Mouse (Mus musculus): ENCODE measurements around the gene Hfe2. TPM values are rescaled to one million over a fixed set of nuclear protein-coding genes. Genes with fewer than 3 reads are reported as not detected.

Gene Hfe2
- polyA plus RNA-seq, 1 experiment from 2014 or later: 1.3 TPM

DNA sequence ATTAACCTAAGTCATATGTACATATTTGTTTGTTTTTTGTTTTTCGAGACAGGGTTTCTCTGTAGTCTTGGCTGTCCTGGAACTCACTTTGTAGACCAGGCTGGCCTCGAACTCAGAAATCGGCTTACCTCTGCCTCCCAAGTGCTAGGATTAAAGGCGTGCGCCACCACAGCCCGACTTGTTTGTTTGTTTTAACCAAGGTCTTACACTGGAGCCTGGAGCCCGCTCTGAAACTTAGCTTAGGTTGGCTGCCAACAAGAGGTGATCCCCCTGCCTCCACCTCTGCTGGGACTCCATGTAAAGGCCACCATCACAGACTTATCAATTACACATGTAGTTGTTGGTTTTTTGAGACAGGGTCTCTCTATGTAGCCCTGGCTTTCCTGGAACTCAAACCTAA lies 23.9 kb downstream of the Hfe2 start:
- no peak for DNase-seq (ENCODE audit: low spot score, missing footprints)
- no peak for ATAC-seq (ENCODE audit: low FRiP score)
- Histone ChIP-seq H3K4me3 (ENCODE audit: low read depth, low read length) (no peak overlapping the region), H3K9ac (ENCODE audit: low read length) (no peak overlapping the region), H3K36me3 (ENCODE audit: control insufficient read depth, insufficient read depth, low read length) (no peaks in the 10 kb centered on the region), H3K4me1 (ENCODE audit: control insufficient read depth, insufficient read depth, low read length) (peaks cover 3% of the 10 kb centered on the region), H3K9me3 (ENCODE audit: control insufficient read depth, low read length) (no peaks in the 10 kb centered on the region), H3K4me2 (no peak overlapping the region), H3K27me3 (ENCODE audit: control insufficient read depth, insufficient read depth, low read length) (0 out of 2 replicates have a peak, but pooled peaks cover 3% of the 10 kb centered on the region), H3K27ac (ENCODE audit: low read depth, low read length) (no peak overlapping the region)
- 75% methylated on average over 7 of the region's 7 CpGs for WGBS

DNA sequence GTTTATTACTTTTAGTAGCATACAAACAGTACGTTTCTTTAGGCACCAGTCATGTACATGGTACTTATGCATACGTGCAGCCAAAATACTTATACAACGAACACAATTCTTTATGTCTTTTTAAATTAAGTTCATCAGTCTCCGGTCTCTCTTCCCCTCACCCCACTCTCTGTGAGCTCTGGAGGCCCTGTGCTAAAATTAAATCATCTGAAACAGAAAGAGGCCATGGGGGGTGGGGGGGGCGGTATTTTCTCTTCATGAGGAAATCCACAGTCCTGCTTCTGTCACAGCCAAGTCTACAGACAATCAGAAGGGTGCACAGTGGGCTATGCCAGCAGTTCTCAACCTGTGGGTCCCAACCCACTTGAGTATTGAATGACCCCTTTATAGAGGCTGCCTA lies 24.4 kb downstream of the Hfe2 start:
- DNase-seq (ENCODE audit: low spot score, missing footprints) (no peak), ATAC-seq (ENCODE audit: low FRiP score) (no peak)
- Histone ChIP-seq H3K4me3 (ENCODE audit: low read depth, low read length) (no peak overlapping the region), H3K36me3 (ENCODE audit: control insufficient read depth, insufficient read depth, low read length) (no peaks in the 10 kb centered on the region), H3K27me3 (ENCODE audit: control insufficient read depth, insufficient read depth, low read length) (0 out of 2 replicates have a peak, but pooled peaks cover 3% of the 10 kb centered on the region), H3K4me2 (no peak overlapping the region), H3K27ac (ENCODE audit: low read depth, low read length) (no peak overlapping the region), H3K9me3 (ENCODE audit: control insufficient read depth, low read length) (no peaks in the 10 kb centered on the region), H3K4me1 (ENCODE audit: control insufficient read depth, insufficient read depth, low read length) (peaks cover 3% of the 10 kb centered on the region), H3K9ac (ENCODE audit: low read length) (no peak overlapping the region)
- 85% methylated on average over 5 of the region's 5 CpGs for WGBS

DNA sequence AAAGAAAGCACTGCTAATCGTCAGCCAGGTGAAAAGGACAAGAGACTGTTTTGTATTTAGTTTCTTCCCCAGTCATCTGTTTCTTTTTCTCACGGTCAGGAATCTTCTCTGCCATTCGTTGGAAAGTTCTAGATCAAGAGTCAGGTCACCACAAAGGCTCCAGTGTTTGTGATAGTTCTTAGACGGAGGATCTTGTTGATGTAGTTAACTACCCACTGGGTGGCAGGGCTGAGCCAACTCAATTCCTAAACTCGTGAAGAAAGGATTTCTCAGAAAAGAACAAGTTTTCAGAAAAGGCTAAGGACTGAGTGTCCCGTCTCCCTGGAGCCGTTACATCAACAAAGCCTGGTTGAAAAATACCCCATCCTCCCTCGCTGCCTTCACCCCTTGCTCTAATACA lies 26.2 kb downstream of the Hfe2 start:
- Histone ChIP-seq H3K4me3 (ENCODE audit: low read depth, low read length) (no peak overlapping the region), H3K9me3 (ENCODE audit: control insufficient read depth, low read length) (no peaks in the 10 kb centered on the region), H3K9ac (ENCODE audit: low read length) (no peak overlapping the region), H3K27ac (ENCODE audit: low read depth, low read length) (no peak overlapping the region), H3K27me3 (ENCODE audit: control insufficient read depth, insufficient read depth, low read length) (0 out of 2 replicates have a peak, but pooled peaks cover 3% of the 10 kb centered on the region), H3K4me2 (no peak overlapping the region), H3K4me1 (ENCODE audit: control insufficient read depth, insufficient read depth, low read length) (peaks cover 3% of the 10 kb centered on the region), H3K36me3 (ENCODE audit: control insufficient read depth, insufficient read depth, low read length) (no peaks in the 10 kb centered on the region)
- DNase-seq (ENCODE audit: low spot score, missing footprints) (no peak), ATAC-seq (ENCODE audit: low FRiP score) (no peak)
- 20% methylated on average over 8 of the region's 8 CpGs for WGBS

DNA sequence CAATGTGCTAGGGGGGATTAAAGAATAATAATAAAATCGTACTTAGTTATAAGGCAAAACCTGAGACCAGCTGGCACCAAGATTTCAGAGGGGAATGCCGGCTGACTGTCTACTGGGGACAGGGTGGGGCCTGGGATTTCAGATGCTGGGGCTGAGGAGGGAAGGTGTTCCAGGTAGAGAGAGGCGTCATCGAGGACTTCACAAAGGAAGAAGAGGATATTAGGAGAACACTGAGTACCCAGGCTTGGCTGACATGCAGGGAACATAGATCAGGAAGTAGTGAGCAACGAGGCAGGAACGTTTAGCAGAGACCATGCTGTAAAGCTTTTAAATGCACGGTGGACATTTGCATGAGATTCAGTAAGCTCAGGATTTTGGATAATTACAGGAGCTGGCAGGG lies 26.9 kb downstream of the Hfe2 start:
- no peak for ATAC-seq (ENCODE audit: low FRiP score)
- 87% methylated on average over 7 of the region's 7 CpGs for WGBS
- no peak overlapping the region for H3K27ac ChIP-seq (ENCODE audit: low read depth, low read length)

DNA sequence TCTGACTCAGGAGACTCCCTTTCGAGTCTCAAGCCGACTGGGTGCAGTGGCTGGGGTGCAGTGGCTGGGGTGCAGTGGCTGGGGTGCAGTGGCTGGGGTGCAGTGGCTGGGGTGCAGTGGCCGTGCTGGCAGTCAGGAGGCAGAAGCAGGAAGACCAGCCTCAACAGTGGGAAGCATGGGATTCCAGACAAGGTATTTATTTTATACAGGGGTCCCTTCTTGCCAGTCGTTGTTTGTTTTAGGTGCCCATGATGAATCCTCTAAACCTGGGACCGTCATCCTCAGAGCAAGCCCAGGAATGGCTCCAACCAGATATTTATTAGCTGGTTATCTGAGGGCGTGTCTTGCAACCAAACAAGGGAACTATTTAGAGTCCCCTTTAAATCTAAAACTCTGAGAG lies 28.6 kb downstream of the Hfe2 start:
- no peak for ATAC-seq (ENCODE audit: low FRiP score)
- H3K9me3 ChIP-seq (ENCODE audit: control insufficient read depth, low read length): no peaks in the 10 kb centered on the region
- H3K27me3 ChIP-seq (ENCODE audit: control insufficient read depth, insufficient read depth, low read length): no peaks in the 10 kb centered on the region
- no peak for DNase-seq (ENCODE audit: low spot score, missing footprints)
- 86% methylated on average over 6 of the region's 6 CpGs for WGBS
- no peak overlapping the region for H3K27ac ChIP-seq (ENCODE audit: low read depth, low read length)
- no peak overlapping the region for H3K4me3 ChIP-seq (ENCODE audit: low read depth, low read length)
- no peak overlapping the region for H3K9ac ChIP-seq (ENCODE audit: low read length)
- peaks cover 7% of the 10 kb centered on the region; the same call in 1 of the 2 replicates for H3K4me1 ChIP-seq (ENCODE audit: control insufficient read depth, insufficient read depth, low read length)
- H3K4me2 ChIP-seq: no peak overlapping the region
- H3K36me3 ChIP-seq (ENCODE audit: control insufficient read depth, insufficient read depth, low read length): no peaks in the 10 kb centered on the region

More for the DNA sequence above, 26.9 kb downstream of the Hfe2 start:
- peaks cover 7% of the 10 kb centered on the region for H3K4me1 ChIP-seq (ENCODE audit: control insufficient read depth, insufficient read depth, low read length)
- no peaks in the 10 kb centered on the region for H3K36me3 ChIP-seq (ENCODE audit: control insufficient read depth, insufficient read depth, low read length)
- no peak overlapping the region for H3K9ac ChIP-seq (ENCODE audit: low read length)
- H3K4me2 ChIP-seq: no peak overlapping the region
- no peak overlapping the region for H3K4me3 ChIP-seq (ENCODE audit: low read depth, low read length)
- DNase-seq (ENCODE audit: low spot score, missing footprints): no peak
- H3K27me3 ChIP-seq (ENCODE audit: control insufficient read depth, insufficient read depth, low read length): no peaks in the 10 kb centered on the region
- H3K9me3 ChIP-seq (ENCODE audit: control insufficient read depth, low read length): no peaks in the 10 kb centered on the region

DNA sequence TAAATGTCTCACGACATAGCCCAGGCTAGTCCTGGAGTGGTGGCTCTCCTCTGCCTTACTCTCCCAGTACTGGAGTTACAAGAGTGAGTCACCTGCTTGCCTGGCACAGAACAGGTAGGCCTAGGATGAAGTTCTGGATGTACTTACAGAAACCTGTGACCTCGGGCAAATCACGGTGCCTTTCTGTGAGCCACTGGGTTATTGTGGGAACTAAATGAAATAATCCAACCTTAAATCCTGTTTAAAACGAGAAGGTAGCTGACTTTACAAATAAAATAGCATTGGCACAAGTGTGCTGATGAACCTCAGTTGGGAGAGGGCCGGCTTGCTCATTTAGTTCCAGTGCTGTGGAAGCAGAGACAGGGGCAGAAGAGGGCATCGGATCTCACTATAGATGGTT lies 29.3 kb downstream of the Hfe2 start:
- Histone ChIP-seq H3K4me3 (ENCODE audit: low read depth, low read length) (no peak overlapping the region), H3K9me3 (ENCODE audit: control insufficient read depth, low read length) (no peaks in the 10 kb centered on the region), H3K4me1 (ENCODE audit: control insufficient read depth, insufficient read depth, low read length) (peaks cover 13% of the 10 kb centered on the region; the same call in 1 of the 2 replicates), H3K27ac (ENCODE audit: low read depth, low read length) (no peak overlapping the region), H3K9ac (ENCODE audit: low read length) (no peak overlapping the region), H3K36me3 (ENCODE audit: control insufficient read depth, insufficient read depth, low read length) (no peaks in the 10 kb centered on the region), H3K27me3 (ENCODE audit: control insufficient read depth, insufficient read depth, low read length) (no peaks in the 10 kb centered on the region), H3K4me2 (no peak overlapping the region)
- DNase-seq (ENCODE audit: low spot score, missing footprints) (no peak), ATAC-seq (ENCODE audit: low FRiP score) (no peak)
- WGBS: 78% methylated on average over 6 of the region's 6 CpGs

DNA sequence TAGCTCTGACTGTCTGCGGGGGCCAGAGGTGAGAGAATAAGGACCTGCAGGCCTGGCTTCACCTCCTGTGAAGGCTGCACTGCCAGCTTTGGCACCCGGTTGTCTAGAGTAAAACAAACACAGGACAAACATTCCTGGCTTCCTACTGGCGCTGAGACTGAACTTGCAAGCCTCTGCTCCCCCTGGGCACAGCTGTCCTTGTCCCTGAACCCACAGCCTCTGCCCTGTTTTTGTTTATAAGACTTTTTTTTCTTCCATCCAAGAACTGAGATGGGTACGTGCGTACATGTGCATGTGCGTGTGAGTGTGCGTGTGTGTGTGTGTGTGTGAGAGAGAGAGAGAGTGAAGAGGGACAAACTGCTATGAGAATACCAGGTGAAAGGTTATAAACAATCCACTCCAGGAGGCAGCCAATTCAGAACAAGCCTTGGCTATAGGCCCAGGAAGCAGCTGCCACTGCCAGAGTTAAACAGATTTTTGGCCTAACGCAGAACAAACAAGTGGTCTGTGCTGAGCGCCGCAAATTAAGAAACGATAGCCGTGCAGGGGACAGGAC lies 30.1 kb downstream of the Hfe2 start:
- Histone ChIP-seq H3K27ac (ENCODE audit: low read depth, low read length) (no peak overlapping the region), H3K27me3 (ENCODE audit: control insufficient read depth, insufficient read depth, low read length) (no peaks in the 10 kb centered on the region), H3K4me3 (ENCODE audit: low read depth, low read length) (no peak overlapping the region), H3K9me3 (ENCODE audit: control insufficient read depth, low read length) (no peaks in the 10 kb centered on the region), H3K4me2 (no peak overlapping the region), H3K36me3 (ENCODE audit: control insufficient read depth, insufficient read depth, low read length) (0 out of 2 replicates have a peak, but pooled peaks cover 4% of the 10 kb centered on the region), H3K4me1 (ENCODE audit: control insufficient read depth, insufficient read depth, low read length) (peaks cover 20% of the 10 kb centered on the region; the same call in 1 of the 2 replicates), H3K9ac (ENCODE audit: low read length) (no peak overlapping the region)
- no peak for DNase-seq (ENCODE audit: low spot score, missing footprints)
- ATAC-seq (ENCODE audit: low FRiP score): no peak
- WGBS: 62% methylated on average over 12 of the region's 12 CpGs

DNA sequence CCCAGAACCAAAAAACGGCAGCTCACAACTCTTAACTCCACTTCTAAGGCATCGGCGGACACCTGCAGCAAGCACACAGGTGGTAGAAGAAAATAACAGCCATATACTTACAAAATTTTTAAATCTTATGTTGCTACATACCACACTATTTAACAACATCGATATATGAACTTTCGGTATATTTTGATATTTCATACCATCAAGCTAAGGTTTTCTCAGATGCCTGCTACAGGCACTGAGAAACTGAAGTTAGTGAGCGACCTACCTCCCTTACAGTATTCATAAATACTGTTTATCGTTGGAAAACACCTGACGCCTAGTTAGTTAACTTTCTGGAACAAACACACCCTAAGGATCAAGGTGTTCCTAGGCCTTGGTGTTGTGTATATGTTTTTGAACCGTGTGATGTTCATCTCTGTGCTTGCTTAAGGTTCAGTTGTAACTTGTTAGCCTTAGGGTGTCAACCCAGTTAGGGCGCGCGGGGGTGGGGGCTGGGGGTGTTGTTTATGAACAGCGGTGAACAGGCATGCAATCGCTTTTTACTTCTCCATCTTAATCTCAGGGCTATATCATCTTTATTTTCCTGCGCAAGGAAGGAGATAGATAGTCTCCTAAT lies 31.1 kb downstream of the Hfe2 start:
- DNase-seq (ENCODE audit: low spot score, missing footprints) (no peak), ATAC-seq (ENCODE audit: low FRiP score) (no peak)
- Histone ChIP-seq H3K27me3 (ENCODE audit: control insufficient read depth, insufficient read depth, low read length) (no peaks in the 10 kb centered on the region), H3K4me3 (ENCODE audit: low read depth, low read length) (no peak overlapping the region), H3K9ac (ENCODE audit: low read length) (no peak overlapping the region), H3K27ac (ENCODE audit: low read depth, low read length) (no peak overlapping the region), H3K9me3 (ENCODE audit: control insufficient read depth, low read length) (no peaks in the 10 kb centered on the region), H3K4me2 (no peak overlapping the region), H3K4me1 (ENCODE audit: control insufficient read depth, insufficient read depth, low read length) (peaks cover 23% of the 10 kb centered on the region; the same call in 1 of the 2 replicates), H3K36me3 (ENCODE audit: control insufficient read depth, insufficient read depth, low read length) (0 out of 2 replicates have a peak, but pooled peaks cover 7% of the 10 kb centered on the region)
- 84% methylated on average over 15 of the region's 15 CpGs for WGBS

Data from midbrain, embryonic 11.5 days (tissue).